Mouse (Mus musculus): Measurements from ENCODE around the gene Olfr539. TPM values are rescaled to one million over a fixed set of nuclear protein-coding genes. Genes with fewer than 3 reads are reported as not detected.
A peak's percentile ranks its signal among the peaks of the same experiment; 100 is the strongest.

Olfr539 gene
- polyA plus RNA-seq, 1 experiment from 2014 or later = not detected

GRCm38 (mm10) chr7:140696967-140697366, 37.2 kb downstream of the Olfr539 start, which contains the start of gene Olfr541:
Gene Olfr541, plus strand, starts transcription at chr7:140697267.
- no peak within 1 kb of the TSS for H3K4me3 ChIP-seq (ENCODE audit: low read depth, low read length)
- no peak within 1 kb of the TSS for H3K27ac ChIP-seq (ENCODE audit: low read depth)
- no peaks in the 10 kb centered on the region for H3K27me3 ChIP-seq (ENCODE audit: insufficient read depth, low read length)
- no peaks in the 10 kb centered on the region for H3K36me3 ChIP-seq (ENCODE audit: insufficient read depth)
- no peak within 1 kb of the TSS for H3K9ac ChIP-seq
- no peaks in the 10 kb centered on the region for H3K9me3 ChIP-seq (ENCODE audit: low read depth, low read length)
- TF ChIP-seq CTCF (IDR thresholded peaks at IDR 0.05; ENCODE audit: low read depth) = no peak
- H3K4me2 ChIP-seq = no peak within 1 kb of the TSS
- no peaks in the 10 kb centered on the region for H3K4me1 ChIP-seq (ENCODE audit: insufficient read depth)
- DNase-seq (no peak), ATAC-seq (ENCODE audit: insufficient read depth) (no peak)

GRCm38 (mm10) chr7:140706348-140706747, 46.6 kb downstream of the Olfr539 start:
- H3K4me1 ChIP-seq (ENCODE audit: insufficient read depth) = no peaks in the 10 kb centered on the region
- no peaks in the 10 kb centered on the region for H3K36me3 ChIP-seq (ENCODE audit: insufficient read depth)
- no peak overlapping the region for H3K9ac ChIP-seq
- H3K27ac ChIP-seq (ENCODE audit: low read depth) = no peak overlapping the region
- WGBS = 65% methylated on average over 2 of the region's 2 CpGs
- no peak overlapping the region for H3K4me2 ChIP-seq
- no peaks in the 10 kb centered on the region for H3K9me3 ChIP-seq (ENCODE audit: low read depth, low read length)
- H3K27me3 ChIP-seq (ENCODE audit: insufficient read depth, low read length) = no peaks in the 10 kb centered on the region
- peak; percentile 1 for DNase-seq
- ATAC-seq (ENCODE audit: insufficient read depth) = no peak
- H3K4me3 ChIP-seq (ENCODE audit: low read depth, low read length) = no peak overlapping the region
- no peak for TF ChIP-seq CTCF (IDR thresholded peaks at IDR 0.05; ENCODE audit: low read depth)

- 74% methylated on average over 6 of the region's 6 CpGs for WGBS
- Histone ChIP-seq H3K36me3 (ENCODE audit: insufficient read depth) (no peaks in the 10 kb centered on the region), H3K27ac (ENCODE audit: low read depth) (no peak overlapping the region), H3K9me3 (ENCODE audit: low read depth, low read length) (no peaks in the 10 kb centered on the region), H3K27me3 (ENCODE audit: insufficient read depth, low read length) (no peaks in the 10 kb centered on the region), H3K4me2 (no peak overlapping the region), H3K9ac (no peak overlapping the region), H3K4me1 (ENCODE audit: insufficient read depth) (no peaks in the 10 kb centered on the region), H3K4me3 (ENCODE audit: low read depth, low read length) (no peak overlapping the region)
- ATAC-seq (ENCODE audit: insufficient read depth) (no peak), DNase-seq (no peak)
- no peak for TF ChIP-seq CTCF (IDR thresholded peaks at IDR 0.05; ENCODE audit: low read depth)
Measured at GRCm38 (mm10) chr7:140707536-140708284, 48.0 kb downstream of the Olfr539 start.

GRCm38 (mm10) chr7:140717155-140718055, 57.7 kb downstream of the Olfr539 start:
- Histone ChIP-seq H3K4me2 (no peak overlapping the region), H3K36me3 (ENCODE audit: insufficient read depth) (no peaks in the 10 kb centered on the region), H3K27me3 (ENCODE audit: insufficient read depth, low read length) (no peaks in the 10 kb centered on the region), H3K9ac (no peak overlapping the region), H3K4me3 (ENCODE audit: low read depth, low read length) (no peak overlapping the region), H3K27ac (ENCODE audit: low read depth) (no peak overlapping the region), H3K4me1 (ENCODE audit: insufficient read depth) (no peaks in the 10 kb centered on the region), H3K9me3 (ENCODE audit: low read depth, low read length) (no peaks in the 10 kb centered on the region)
- no peak for TF ChIP-seq CTCF (IDR thresholded peaks at IDR 0.05; ENCODE audit: low read depth)
- ATAC-seq (ENCODE audit: insufficient read depth) (no peak), DNase-seq (no peak)
- 73% methylated on average over 7 of the region's 7 CpGs for WGBS

GRCm38 (mm10) chr7:140721095-140721494, 61.4 kb downstream of the Olfr539 start:
- ATAC-seq (ENCODE audit: insufficient read depth) (no peak), DNase-seq (no peak)
- Histone ChIP-seq H3K4me2 (no peak overlapping the region), H3K9ac (no peak overlapping the region), H3K36me3 (ENCODE audit: insufficient read depth) (no peaks in the 10 kb centered on the region), H3K27ac (ENCODE audit: low read depth) (no peak overlapping the region), H3K9me3 (ENCODE audit: low read depth, low read length) (no peaks in the 10 kb centered on the region), H3K27me3 (ENCODE audit: insufficient read depth, low read length) (no peaks in the 10 kb centered on the region), H3K4me3 (ENCODE audit: low read depth, low read length) (no peak overlapping the region), H3K4me1 (ENCODE audit: insufficient read depth) (no peaks in the 10 kb centered on the region)
- TF ChIP-seq CTCF (IDR thresholded peaks at IDR 0.05; ENCODE audit: low read depth) = no peak
- 53% methylated on average over 6 of the region's 6 CpGs for WGBS

GRCm38 (mm10) chr7:140725558-140725957, 65.8 kb downstream of the Olfr539 start:
- TF ChIP-seq CTCF (IDR thresholded peaks at IDR 0.05; ENCODE audit: low read depth) = no peak
- H3K4me2 ChIP-seq = no peak overlapping the region
- H3K4me1 ChIP-seq (ENCODE audit: insufficient read depth) = no peaks in the 10 kb centered on the region
- H3K27ac ChIP-seq (ENCODE audit: low read depth) = no peak overlapping the region
- ATAC-seq (ENCODE audit: insufficient read depth) = no peak
- no peaks in the 10 kb centered on the region for H3K36me3 ChIP-seq (ENCODE audit: insufficient read depth)
- H3K9me3 ChIP-seq (ENCODE audit: low read depth, low read length) = no peaks in the 10 kb centered on the region
- H3K27me3 ChIP-seq (ENCODE audit: insufficient read depth, low read length) = no peaks in the 10 kb centered on the region
- no peak overlapping the region for H3K4me3 ChIP-seq (ENCODE audit: low read depth, low read length)
- no peak overlapping the region for H3K9ac ChIP-seq
- DNase-seq = no peak

Other genes starting within 250 kb of the Olfr539 start
- gene Olfr532, start 238.3 kb upstream of the Olfr539 start, polyA plus RNA-seq (2014; fragmentation: Nextera tagmentation; extraction: Ambion mirVana) = not detected in 2 replicates
- gene Olfr533, start 196.6 kb upstream of the Olfr539 start, polyA plus RNA-seq (2014; fragmentation: Nextera tagmentation; extraction: Ambion mirVana) = not detected in 2 replicates
- gene Olfr535, start 175.7 kb upstream of the Olfr539 start, polyA plus RNA-seq (2014; fragmentation: Nextera tagmentation; extraction: Ambion mirVana) = not detected in 2 replicates
- gene Olfr536, start 152.5 kb upstream of the Olfr539 start, polyA plus RNA-seq (2014; fragmentation: Nextera tagmentation; extraction: Ambion mirVana) = not detected in 2 replicates
- not detected in 2 replicates for gene Olfr538, start 92.0 kb upstream of the Olfr539 start, polyA plus RNA-seq (2014; fragmentation: Nextera tagmentation; extraction: Ambion mirVana)
- not detected in 2 replicates for gene Olfr46, start 58.7 kb upstream of the Olfr539 start, polyA plus RNA-seq (2014; fragmentation: Nextera tagmentation; extraction: Ambion mirVana)
- gene Olfr61, start 31.0 kb upstream of the Olfr539 start, polyA plus RNA-seq (2014; fragmentation: Nextera tagmentation; extraction: Ambion mirVana) = not detected in 2 replicates
- not detected in 2 replicates for gene Olfr53, start 13.5 kb upstream of the Olfr539 start, polyA plus RNA-seq (2014; fragmentation: Nextera tagmentation; extraction: Ambion mirVana)
- not detected in 2 replicates for gene Olfr45, start 22.0 kb downstream of the Olfr539 start, polyA plus RNA-seq (2014; fragmentation: Nextera tagmentation; extraction: Ambion mirVana)
- not detected in 2 replicates for gene Olfr541, start 37.3 kb downstream of the Olfr539 start, polyA plus RNA-seq (2014; fragmentation: Nextera tagmentation; extraction: Ambion mirVana)
- 0.09 TPM in 1 of 2 replicates, not detected in the other for gene Cyp2e1, start 103.8 kb downstream of the Olfr539 start, polyA plus RNA-seq (2014; fragmentation: Nextera tagmentation; extraction: Ambion mirVana)
- 0.68 TPM in 1 of 2 replicates, not detected in the other for gene Syce1, start 127.9 kb downstream of the Olfr539 start, polyA plus RNA-seq (2014; fragmentation: Nextera tagmentation; extraction: Ambion mirVana)
- 0.77 and 0.83 TPM in 2 replicates for gene Zfp941, start 162.2 kb downstream of the Olfr539 start, polyA plus RNA-seq (2014; fragmentation: Nextera tagmentation; extraction: Ambion mirVana)
- gene Urah, start 175.1 kb downstream of the Olfr539 start, polyA plus RNA-seq (2014; fragmentation: Nextera tagmentation; extraction: Ambion mirVana) = 2.2 and 3.2 TPM in 2 replicates
- not detected in 2 replicates for gene Scgb1c1, start 185.6 kb downstream of the Olfr539 start, polyA plus RNA-seq (2014; fragmentation: Nextera tagmentation; extraction: Ambion mirVana)
- 0.18 TPM in 1 of 2 replicates, not detected in the other for gene Odf3, start 187.9 kb downstream of the Olfr539 start, polyA plus RNA-seq (2014; fragmentation: Nextera tagmentation; extraction: Ambion mirVana)
- not detected in 2 replicates for gene Gm45785, start 196.4 kb downstream of the Olfr539 start, polyA plus RNA-seq (2014; fragmentation: Nextera tagmentation; extraction: Ambion mirVana)
- gene Ric8a, start 197.0 kb downstream of the Olfr539 start, polyA plus RNA-seq (2014; fragmentation: Nextera tagmentation; extraction: Ambion mirVana) = 53.8 and 54.8 TPM in 2 replicates
- gene Bet1l, start 197.6 kb downstream of the Olfr539 start, polyA plus RNA-seq (2014; fragmentation: Nextera tagmentation; extraction: Ambion mirVana) = 40.9 and 47.0 TPM in 2 replicates
- 139 and 167 TPM in 2 replicates for gene Psmd13, start 222.0 kb downstream of the Olfr539 start, polyA plus RNA-seq (2014; fragmentation: Nextera tagmentation; extraction: Ambion mirVana)
- 16.6 and 18.2 TPM in 2 replicates for gene Sirt3, start 222.4 kb downstream of the Olfr539 start, polyA plus RNA-seq (2014; fragmentation: Nextera tagmentation; extraction: Ambion mirVana)
- gene Cox8b, start 240.5 kb downstream of the Olfr539 start, polyA plus RNA-seq (2014; fragmentation: Nextera tagmentation; extraction: Ambion mirVana) = 1.7 TPM in 1 of 2 replicates, not detected in the other

Measured in lung, embryonic 14.5 days (tissue).